Mouse (Mus musculus): ENCODE measurements around the gene Traf3. TPM values are rescaled to one million over a fixed set of nuclear protein-coding genes. Genes with fewer than 3 reads are reported as not detected.

The Traf3 gene
- total and polyA plus RNA-seq, 2 experiments from 2014 or later: 13.7 to 40.8 TPM

DNA sequence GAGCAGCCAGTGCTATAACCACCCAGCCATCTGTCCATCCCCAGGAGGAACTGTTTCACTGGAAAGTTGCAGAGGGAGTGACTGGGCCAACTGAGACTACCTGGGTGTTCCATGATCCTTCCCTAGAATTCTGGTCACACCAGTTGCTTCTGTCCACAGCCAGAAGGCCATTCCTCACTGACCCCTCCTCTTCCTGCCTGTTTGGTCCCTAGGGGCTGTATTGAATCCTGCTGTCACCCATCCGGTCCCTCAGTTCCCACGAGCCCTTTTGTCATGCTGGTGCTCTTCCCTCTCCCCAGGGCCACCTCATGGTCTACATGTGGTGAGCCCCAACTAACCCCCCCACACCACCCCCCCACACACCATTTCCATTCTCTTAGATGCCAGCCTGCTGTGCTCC, 24.7 kb downstream of the Traf3 start:
- no peak for ATAC-seq
- H3K4me1 ChIP-seq (ENCODE audit: insufficient read depth, low read length): peaks cover 8% of the 10 kb centered on the region
- no peaks in the 10 kb centered on the region for H3K36me3 ChIP-seq (ENCODE audit: insufficient read depth, low read length)
- no peak overlapping the region for H3K27ac ChIP-seq
- no peak for DNase-seq (ENCODE audit: low spot score)
- TF ChIP-seq CTCF (IDR thresholded peaks at IDR 0.05; ENCODE audit: low read depth): no peak
- WGBS: 37% methylated on average over 2 of the region's 2 CpGs
- H3K9ac ChIP-seq (replicated peaks; ENCODE audit: low read length): no peak overlapping the region
- no peak overlapping the region for H3K4me2 ChIP-seq (ENCODE audit: low read depth, low read length)
- no peaks in the 10 kb centered on the region for H3K27me3 ChIP-seq (ENCODE audit: insufficient read depth, low read length)
- H3K4me3 ChIP-seq (ENCODE audit: low read length): no peak overlapping the region
- no peaks in the 10 kb centered on the region for H3K9me3 ChIP-seq (ENCODE audit: low read length)

DNA sequence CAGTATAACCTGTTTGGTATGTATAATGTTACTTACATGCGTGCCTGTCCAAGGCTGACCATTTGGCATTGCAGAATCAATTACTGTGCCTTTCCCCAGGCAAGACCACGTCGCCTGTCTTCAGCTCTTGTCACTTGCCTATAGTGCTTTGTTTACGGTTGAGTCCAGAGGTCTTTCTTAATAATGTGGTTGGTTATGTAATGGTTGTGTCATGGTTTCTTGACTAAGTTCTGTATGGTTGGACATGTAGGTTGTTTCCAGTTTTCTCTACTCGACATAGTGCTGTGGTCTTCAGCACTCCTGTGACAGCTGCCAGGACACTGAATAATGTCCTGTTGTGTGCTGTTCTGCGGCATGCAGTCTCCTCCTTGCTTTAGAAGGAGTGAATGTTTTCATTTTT, 26.6 kb downstream of the Traf3 start:
- ATAC-seq: no peak
- no peak overlapping the region for H3K4me3 ChIP-seq (ENCODE audit: low read length)
- no peak for TF ChIP-seq CTCF (IDR thresholded peaks at IDR 0.05; ENCODE audit: low read depth)
- 65% methylated on average over 6 of the region's 6 CpGs for WGBS
- no peak for DNase-seq (ENCODE audit: low spot score)
- no peak overlapping the region for H3K9ac ChIP-seq (replicated peaks; ENCODE audit: low read length)
- H3K27me3 ChIP-seq (ENCODE audit: insufficient read depth, low read length): no peaks in the 10 kb centered on the region
- H3K4me1 ChIP-seq (ENCODE audit: insufficient read depth, low read length): peaks cover 8% of the 10 kb centered on the region
- H3K9me3 ChIP-seq (ENCODE audit: low read length): no peaks in the 10 kb centered on the region
- no peaks in the 10 kb centered on the region for H3K36me3 ChIP-seq (ENCODE audit: insufficient read depth, low read length)
- no peak overlapping the region for H3K4me2 ChIP-seq (ENCODE audit: low read depth, low read length)
- no peak overlapping the region for H3K27ac ChIP-seq

DNA sequence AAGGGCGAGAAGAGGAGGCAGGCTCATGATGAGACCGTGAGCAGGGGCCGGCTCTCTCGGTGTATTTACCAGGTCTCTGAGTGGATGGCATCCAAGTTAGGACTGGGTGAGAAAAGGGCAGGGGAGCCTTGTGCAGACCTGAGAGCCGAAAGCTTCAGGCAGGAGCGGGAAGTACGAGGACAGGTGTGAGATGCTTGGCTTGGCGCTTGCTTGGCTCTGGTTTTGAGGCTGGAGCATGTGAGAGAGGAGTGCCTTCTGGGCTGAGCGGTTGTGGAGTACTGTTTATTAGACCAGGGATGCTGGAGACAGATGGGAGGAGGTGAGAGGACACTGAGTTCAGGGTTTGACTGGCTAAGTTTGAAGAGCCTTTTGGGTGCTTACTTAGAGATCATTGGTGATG, 27.2 kb downstream of the Traf3 start:
- no peak for TF ChIP-seq CTCF (IDR thresholded peaks at IDR 0.05; ENCODE audit: low read depth)
- H3K9ac ChIP-seq (replicated peaks; ENCODE audit: low read length): no peak overlapping the region
- no peak overlapping the region for H3K27ac ChIP-seq
- no peaks in the 10 kb centered on the region for H3K36me3 ChIP-seq (ENCODE audit: insufficient read depth, low read length)
- no peaks in the 10 kb centered on the region for H3K27me3 ChIP-seq (ENCODE audit: insufficient read depth, low read length)
- ATAC-seq: no peak
- H3K4me2 ChIP-seq (ENCODE audit: low read depth, low read length): no peak overlapping the region
- no peak for DNase-seq (ENCODE audit: low spot score)
- peaks cover 8% of the 10 kb centered on the region for H3K4me1 ChIP-seq (ENCODE audit: insufficient read depth, low read length)
- H3K9me3 ChIP-seq (ENCODE audit: low read length): no peaks in the 10 kb centered on the region
- 54% methylated on average over 9 of the region's 9 CpGs for WGBS
- no peak overlapping the region for H3K4me3 ChIP-seq (ENCODE audit: low read length)

DNA sequence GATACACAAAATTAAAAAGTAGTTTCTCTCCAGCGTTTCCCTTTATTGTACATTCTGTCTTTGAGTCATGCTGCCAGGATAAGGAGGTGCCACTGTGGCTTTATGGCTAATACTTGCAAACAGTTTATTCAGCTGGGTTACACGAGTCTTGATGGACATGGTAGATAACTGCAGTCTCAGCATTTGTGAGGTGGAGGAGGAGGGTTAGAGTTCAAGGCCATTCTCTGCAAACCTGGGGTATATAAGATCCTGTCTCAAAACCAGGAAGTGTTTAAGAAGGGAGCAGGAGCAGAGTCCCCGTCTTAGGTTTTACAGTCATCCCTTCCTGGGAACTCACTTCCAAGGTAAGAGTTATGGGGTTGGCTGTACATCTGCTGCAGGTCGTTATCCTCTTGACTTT, 30.4 kb downstream of the Traf3 start:
- no peaks in the 10 kb centered on the region for H3K36me3 ChIP-seq (ENCODE audit: insufficient read depth, low read length)
- H3K27ac ChIP-seq: no peak overlapping the region
- DNase-seq (ENCODE audit: low spot score) (no peak), ATAC-seq (no peak)
- H3K4me2 ChIP-seq (ENCODE audit: low read depth, low read length): no peak overlapping the region
- no peak for TF ChIP-seq CTCF (IDR thresholded peaks at IDR 0.05; ENCODE audit: low read depth)
- H3K4me3 ChIP-seq (ENCODE audit: low read length): no peak overlapping the region
- peaks cover 8% of the 10 kb centered on the region for H3K4me1 ChIP-seq (ENCODE audit: insufficient read depth, low read length)
- 90% methylated on average over 4 of the region's 4 CpGs for WGBS
- H3K27me3 ChIP-seq (ENCODE audit: insufficient read depth, low read length): no peaks in the 10 kb centered on the region
- H3K9me3 ChIP-seq (ENCODE audit: low read length): no peaks in the 10 kb centered on the region
- H3K9ac ChIP-seq (replicated peaks; ENCODE audit: low read length): no peak overlapping the region

DNA sequence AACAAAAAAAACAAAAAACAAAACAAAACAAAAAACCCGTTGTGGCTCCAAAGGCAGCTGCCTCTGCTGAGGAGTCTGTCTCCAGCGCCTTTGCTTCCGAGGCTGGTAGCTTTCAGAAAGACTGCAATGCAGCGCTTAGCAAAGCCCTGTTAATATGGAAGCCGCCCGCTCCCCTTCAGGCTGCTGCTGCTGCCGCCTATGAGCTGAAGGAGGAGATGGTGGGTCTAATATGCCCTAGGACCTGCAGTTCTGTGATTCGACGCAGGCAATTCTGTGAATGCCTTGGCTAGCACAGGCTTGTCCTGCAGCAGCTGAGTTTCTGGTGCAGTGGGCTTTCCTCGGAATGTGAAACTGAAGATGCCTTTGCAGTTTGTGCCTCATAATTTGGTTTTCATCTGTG, 36.9 kb downstream of the Traf3 start:
- Histone ChIP-seq H3K4me3 (ENCODE audit: low read length) (no peak overlapping the region), H3K36me3 (ENCODE audit: insufficient read depth, low read length) (no peaks in the 10 kb centered on the region), H3K4me2 (ENCODE audit: low read depth, low read length) (0 out of 2 replicates have a peak overlapping the region, but pooled peaks have one; percentile 7), H3K9ac (replicated peaks; ENCODE audit: low read length) (no peak overlapping the region), H3K27me3 (ENCODE audit: insufficient read depth, low read length) (no peaks in the 10 kb centered on the region), H3K4me1 (ENCODE audit: insufficient read depth, low read length) (no peaks in the 10 kb centered on the region), H3K27ac (peak overlapping the region; percentile 69; the same call in 1 of the 2 replicates), H3K9me3 (ENCODE audit: low read length) (no peaks in the 10 kb centered on the region)
- peak; percentile 75 for DNase-seq (ENCODE audit: low spot score)
- ATAC-seq: peak; percentile 64; the same call in 1 of the 2 replicates
- 30% methylated on average over 10 of the region's 10 CpGs for WGBS
- peak; percentile 58 for TF ChIP-seq CTCF (IDR thresholded peaks at IDR 0.05; ENCODE audit: low read depth)

DNA sequence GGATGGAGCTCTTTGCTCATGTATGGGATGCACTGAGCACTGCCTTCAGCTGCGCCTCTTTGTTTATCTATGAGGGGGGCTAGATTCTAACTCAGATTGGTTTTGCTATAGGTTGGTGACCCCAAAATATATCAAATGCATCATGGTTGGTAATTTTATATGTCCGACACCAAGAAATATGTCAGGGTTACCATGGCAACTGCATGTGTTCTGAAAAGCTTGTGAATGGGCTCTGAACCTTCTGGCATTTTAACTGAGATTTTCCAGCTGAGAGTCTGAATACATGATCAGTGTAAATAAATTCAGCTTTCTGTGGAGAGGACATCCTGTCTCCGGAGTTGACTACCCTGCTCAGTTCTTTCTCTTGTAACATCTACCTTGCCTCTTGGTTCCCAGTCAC, 37.8 kb downstream of the Traf3 start:
- WGBS: 38% methylated on average over 3 of the region's 3 CpGs
- Histone ChIP-seq H3K4me2 (ENCODE audit: low read depth, low read length) (peak overlapping the region; percentile 14; the same call in 1 of the 2 replicates), H3K9me3 (ENCODE audit: low read length) (no peaks in the 10 kb centered on the region), H3K4me1 (ENCODE audit: insufficient read depth, low read length) (no peaks in the 10 kb centered on the region), H3K9ac (replicated peaks; ENCODE audit: low read length) (no peak overlapping the region), H3K27me3 (ENCODE audit: insufficient read depth, low read length) (no peaks in the 10 kb centered on the region), H3K27ac (no peak overlapping the region; the same call in 1 of the 2 replicates), H3K36me3 (ENCODE audit: insufficient read depth, low read length) (no peaks in the 10 kb centered on the region), H3K4me3 (ENCODE audit: low read length) (no peak overlapping the region)
- ATAC-seq (0 out of 2 replicates have a peak, but pooled peaks have one; percentile 15), DNase-seq (ENCODE audit: low spot score) (peak; percentile 58)
- TF ChIP-seq CTCF (IDR thresholded peaks at IDR 0.05; ENCODE audit: low read depth): no peak

DNA sequence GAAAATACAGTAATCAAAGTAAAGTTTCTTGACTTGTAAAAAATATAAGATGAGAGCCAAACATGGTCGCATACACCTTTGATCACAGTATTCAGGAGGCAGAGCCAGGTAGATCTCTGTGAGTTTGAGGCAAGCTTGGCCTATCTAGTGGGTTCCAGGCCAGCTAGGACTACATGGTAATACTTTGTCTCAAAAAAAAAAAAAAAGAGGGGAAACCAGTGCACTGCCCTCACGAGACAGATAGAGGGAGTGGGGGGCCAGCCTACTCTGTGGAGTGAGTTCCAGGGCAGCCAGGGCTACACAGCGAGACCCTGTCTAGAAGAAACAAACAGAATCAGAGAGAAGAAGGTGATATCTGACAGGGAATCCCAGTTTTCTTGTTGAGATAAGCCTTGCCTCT, 41.5 kb downstream of the Traf3 start:
- no peaks in the 10 kb centered on the region for H3K9me3 ChIP-seq (ENCODE audit: low read length)
- no peak overlapping the region for H3K9ac ChIP-seq (replicated peaks; ENCODE audit: low read length)
- DNase-seq (ENCODE audit: low spot score) (no peak), ATAC-seq (no peak)
- H3K4me2 ChIP-seq (ENCODE audit: low read depth, low read length): no peak overlapping the region
- no peak overlapping the region for H3K27ac ChIP-seq
- H3K36me3 ChIP-seq (ENCODE audit: insufficient read depth, low read length): no peaks in the 10 kb centered on the region
- TF ChIP-seq CTCF (IDR thresholded peaks at IDR 0.05; ENCODE audit: low read depth): no peak
- 78% methylated on average over 3 of the region's 3 CpGs for WGBS
- H3K4me3 ChIP-seq (ENCODE audit: low read length): no peak overlapping the region
- no peaks in the 10 kb centered on the region for H3K27me3 ChIP-seq (ENCODE audit: insufficient read depth, low read length)
- no peaks in the 10 kb centered on the region for H3K4me1 ChIP-seq (ENCODE audit: insufficient read depth, low read length)
